Mouse (Mus musculus) bone marrow macrophage, adult 2 months (primary cell): Measurements from ENCODE around the gene Rhox2h. TPM values are rescaled to one million over a fixed set of nuclear protein-coding genes. Genes with fewer than 3 reads are reported as not detected.
"Not testable (repeated sequence)": the region's sequence is repeated elsewhere in the genome, so short reads cannot be mapped to it uniquely, and the experiment has no call there.

Experiments
- H3K27ac ChIP-seq: 2 replicates; pipeline ENCODE4 v1.5.1; 2012; ENCODE audit warnings: low read depth, low read length; ENCODE audit not compliant: insufficient read depth
- H3K4me1 ChIP-seq: 2 replicates; pipeline ENCODE4 v1.6.1; 2012; ENCODE audit warnings: low read length; ENCODE audit not compliant: control insufficient read depth, insufficient read depth
- H3K4me3 ChIP-seq: 2 replicates; pipeline ENCODE4 v1.5.1; 2012; ENCODE audit warnings: mild to moderate bottlenecking, low read length, moderate library complexity; ENCODE audit not compliant: insufficient read depth
- CTCF ChIP-seq: IDR thresholded peaks from 2 replicates; pipeline ENCODE4 v1.5.1; 2012; ENCODE audit warnings: low read depth, mild to moderate bottlenecking, low read length, moderate library complexity
- POLR2A ChIP-seq: IDR thresholded peaks from 2 replicates; pipeline ENCODE4 v1.6.1; 2012; ENCODE audit warnings: mild to moderate bottlenecking, low read depth, low read length, borderline replicate concordance
- polyA plus RNA-seq: library from polyadenylated mRNA; stranded (reverse); fragments of >200 nt; gene quantifications from 2 replicates; pipeline ENCODE4 v1.2.4, GENCODE M21; 2012; ENCODE audit not compliant: missing spikeins, insufficient read depth, insufficient read length

Gene Rhox2h
- not detected in 2 replicates for polyA plus RNA-seq

- H3K4me1 ChIP-seq, H3K4me3 ChIP-seq, H3K27ac ChIP-seq: not testable (repeated sequence)
Measured at GRCm38 (mm10) chrX:37673177-37673576, at the start of gene Rhox2h. Gene Rhox2h, minus strand, starts transcription at chrX:37673277.

DNA sequence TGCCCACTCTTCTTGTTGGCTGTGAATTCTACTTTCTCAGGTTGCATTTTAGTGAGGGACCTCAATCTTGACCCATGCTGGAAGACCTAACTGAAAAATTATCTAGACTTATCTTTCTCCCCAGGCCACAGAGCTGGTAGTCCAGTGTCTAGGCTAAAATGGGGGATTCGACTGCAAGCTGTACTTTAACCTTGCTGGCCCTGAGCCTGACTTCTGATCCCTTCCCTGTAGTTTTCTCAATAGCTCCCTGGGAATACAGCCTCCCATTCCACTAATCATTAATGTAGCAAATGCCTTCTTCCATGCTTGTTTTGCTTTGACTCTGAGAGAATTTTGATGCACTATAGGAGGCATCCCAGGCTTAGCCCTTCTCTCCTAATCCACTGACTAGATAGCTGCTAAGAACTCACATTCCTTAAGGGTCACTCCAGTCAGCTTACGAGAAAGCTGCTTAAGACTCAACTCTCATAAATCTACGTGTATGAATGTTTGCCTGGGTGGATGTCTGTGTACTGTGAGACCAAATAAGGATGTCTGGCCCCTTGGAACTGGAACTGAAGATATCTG lies 28.8 kb upstream of the Rhox2h start:
- Histone ChIP-seq H3K4me1 (no peaks in the 10 kb centered on the region), H3K27ac (no peak overlapping the region), H3K4me3 (no peak overlapping the region)
- TF ChIP-seq CTCF, result no peak

DNA sequence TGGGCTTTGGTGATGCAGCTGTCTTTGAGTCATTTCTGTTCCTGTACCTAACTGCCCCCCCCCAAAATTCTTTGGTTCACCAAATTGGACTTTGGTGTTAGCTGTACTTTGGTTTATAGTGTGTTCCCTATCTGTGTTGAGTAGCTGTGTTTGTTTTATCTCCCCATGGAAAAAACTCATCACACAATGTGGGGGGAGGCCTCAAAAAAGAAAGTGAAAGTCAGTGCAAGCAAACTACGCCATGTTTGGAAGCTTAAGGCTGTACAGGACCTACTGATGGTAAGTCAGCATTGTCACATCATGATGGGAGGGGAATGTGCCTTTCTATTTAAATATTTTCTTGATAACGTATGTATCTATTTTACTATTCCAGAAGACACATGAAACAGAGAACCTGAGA lies 19.2 kb upstream of the Rhox2h start:
- TF ChIP-seq POLR2A (no peak), CTCF (no peak)
- Histone ChIP-seq H3K4me1 (no peaks in the 10 kb centered on the region), H3K4me3 (no peak overlapping the region), H3K27ac (no peak overlapping the region)

DNA sequence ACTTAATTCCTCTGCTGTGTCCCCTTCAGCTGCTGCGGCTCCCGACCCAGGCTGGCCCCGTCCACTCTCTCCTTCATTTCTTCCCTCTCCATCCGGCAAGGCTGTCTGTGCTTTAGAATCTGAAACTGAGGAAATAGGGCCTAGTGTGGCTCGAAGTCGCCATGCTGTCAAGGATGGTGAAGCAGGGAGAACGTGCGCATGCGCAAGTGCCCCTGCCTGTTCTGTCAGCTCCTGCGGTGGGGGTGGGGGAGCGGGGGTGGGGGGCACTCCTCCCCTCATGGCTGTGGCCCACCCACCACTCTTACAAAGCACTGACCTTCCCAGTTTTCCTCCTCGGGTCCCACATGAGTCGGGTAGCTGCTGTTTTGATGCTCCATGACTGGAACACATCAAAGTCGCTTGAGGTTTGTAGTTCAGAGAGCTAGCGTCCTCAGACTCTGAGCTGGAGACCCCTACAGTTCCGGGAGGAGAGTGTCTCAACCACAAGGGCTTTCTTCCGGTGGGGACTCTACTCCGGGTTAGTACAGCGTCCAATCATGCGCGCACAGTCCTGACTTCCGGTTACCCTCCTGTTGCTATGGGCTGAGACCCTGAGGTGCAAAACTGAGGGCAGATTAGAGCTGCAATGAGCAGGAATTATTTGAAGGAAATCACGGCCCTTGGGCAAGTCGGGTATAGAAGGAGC lies 10.1 kb upstream of the Rhox2h start:
- TF ChIP-seq CTCF (no peak), POLR2A (no peak)
- Histone ChIP-seq H3K27ac (no peak overlapping the region), H3K4me3 (no peak overlapping the region), H3K4me1 (no peaks in the 10 kb centered on the region)

DNA sequence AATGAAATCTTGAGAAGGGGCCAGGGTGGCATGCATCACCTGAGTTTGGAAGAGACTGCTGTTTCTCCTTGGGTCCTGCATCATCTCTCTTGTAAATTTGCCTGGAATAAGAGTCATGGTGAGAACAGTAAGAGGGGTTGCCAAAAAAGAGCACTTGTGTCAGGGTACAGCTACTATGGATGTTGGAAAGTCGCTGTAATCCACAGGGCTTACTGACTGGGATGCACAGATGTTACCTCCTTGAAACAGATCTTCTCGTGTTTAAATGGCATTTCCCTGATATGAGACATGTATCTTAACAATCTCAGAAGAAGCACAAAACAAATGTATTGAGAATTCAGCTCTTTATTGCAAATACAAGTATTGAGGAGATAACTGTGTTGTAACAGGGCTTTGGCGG lies 4.4 kb downstream of the Rhox2h start, which contains the start of gene Rhox3h:
Gene Rhox3h (minus strand): TSS at position 101 of the 400 bp plus-strand sequence.
- not testable (repeated sequence) for H3K4me3 ChIP-seq, H3K4me1 ChIP-seq, H3K27ac ChIP-seq

- H3K4me1 ChIP-seq, H3K27ac ChIP-seq, H3K4me3 ChIP-seq: not testable (repeated sequence)
Measured at GRCm38 (mm10) chrX:37651227-37651626, 21.9 kb downstream of the Rhox2h start, which contains the start of gene Rhox4g. Gene Rhox4g, minus strand, starts transcription at chrX:37651327.

GRCm38 (mm10) chrX:37643370-37643769 lies 29.7 kb downstream of the Rhox2h start, which contains the start of gene Rhox2g:
Gene Rhox2g, minus strand, starts transcription at chrX:37643470.
- H3K27ac ChIP-seq, H3K4me3 ChIP-seq, H3K4me1 ChIP-seq: not testable (repeated sequence)

GRCm38 (mm10) chrX:37628512-37628911 lies 44.6 kb downstream of the Rhox2h start, which contains the start of gene Rhox3g:
Gene Rhox3g, minus strand, starts transcription at chrX:37628612.
- not testable (repeated sequence) for H3K4me3 ChIP-seq, H3K4me1 ChIP-seq, H3K27ac ChIP-seq

Other genes with a start within 250 kb of the Rhox2h start
- not detected in 2 replicates for gene Rhox4b, start 240.8 kb downstream of the Rhox2h start, polyA plus RNA-seq
- not detected in 2 replicates for gene Rhox2c, start 219.6 kb downstream of the Rhox2h start, polyA plus RNA-seq
- gene Rhox3c, start 214.7 kb downstream of the Rhox2h start, polyA plus RNA-seq, result not detected in 2 replicates
- not detected in 2 replicates for gene Rhox4c, start 192.9 kb downstream of the Rhox2h start, polyA plus RNA-seq
- not detected in 2 replicates for gene Rhox2d, start 179.8 kb downstream of the Rhox2h start, polyA plus RNA-seq
- gene Rhox4d, start 158.9 kb downstream of the Rhox2h start, polyA plus RNA-seq, result not detected in 2 replicates
- gene Rhox2e, start 142.8 kb downstream of the Rhox2h start, polyA plus RNA-seq, result not detected in 2 replicates
- gene Rhox3e, start 131.3 kb downstream of the Rhox2h start, polyA plus RNA-seq, result not detected in 2 replicates
- gene Rhox4e, start 115.9 kb downstream of the Rhox2h start, polyA plus RNA-seq, result not detected in 2 replicates
- not detected in 2 replicates for gene Rhox2f, start 101.9 kb downstream of the Rhox2h start, polyA plus RNA-seq
- gene Rhox3f, start 92.3 kb downstream of the Rhox2h start, polyA plus RNA-seq, result not detected in 2 replicates
- not detected in 2 replicates for gene Rhox4f, start 65.6 kb downstream of the Rhox2h start, polyA plus RNA-seq
- not detected in 2 replicates for gene Rhox3g, start 44.7 kb downstream of the Rhox2h start, polyA plus RNA-seq
- gene Rhox2g, start 29.8 kb downstream of the Rhox2h start, polyA plus RNA-seq, result not detected in 2 replicates
- not detected in 2 replicates for gene Rhox4g, start 21.9 kb downstream of the Rhox2h start, polyA plus RNA-seq
- not detected in 2 replicates for gene Rhox3h, start 4.5 kb downstream of the Rhox2h start, polyA plus RNA-seq
- not detected in 2 replicates for gene Rhox5, start 131.6 kb upstream of the Rhox2h start, polyA plus RNA-seq
- not detected in 2 replicates for gene Rhox6, start 153.6 kb upstream of the Rhox2h start, polyA plus RNA-seq
- not detected in 2 replicates for gene Rhox7a, start 158.4 kb upstream of the Rhox2h start, polyA plus RNA-seq
- gene Rhox8, start 205.7 kb upstream of the Rhox2h start, polyA plus RNA-seq, result not detected in 2 replicates
- not detected in 2 replicates for gene Rhox7b, start 224.0 kb upstream of the Rhox2h start, polyA plus RNA-seq
- not detected in 2 replicates for gene Rhox9, start 228.5 kb upstream of the Rhox2h start, polyA plus RNA-seq